Mouse (Mus musculus) midbrain, postnatal 0 days (tissue): ENCODE data around the gene Ptgds. TPM values are rescaled to one million over a fixed set of nuclear protein-coding genes. Genes with fewer than 3 reads are reported as not detected.

Source experiments
- ATAC-seq: fragments of 200-750 bp; cut with Nextera tagmentation; 2 replicates; pipeline ENCODE4 v1.8.0; 2017; ENCODE audit warnings: moderate number of reproducible peaks, mild to moderate bottlenecking, moderate TSS enrichment, moderate library complexity; ENCODE audit not compliant: low FRiP score
- DNase-seq: peaks from one replicate; pipeline ENCODE4 v3.0.0-alpha.2; 2015; ENCODE audit warnings: low spot score
- H3K27ac ChIP-seq: fragments of 300-500 bp; sonication (generic); 2 replicates; pipeline ENCODE4 v1.5.1; 2014; ENCODE audit warnings: low read depth, mild to moderate bottlenecking, low read length, mixed read lengths
- H3K27me3 ChIP-seq: fragments of 300-500 bp; sonication (generic); 2 replicates; pipeline ENCODE4 v1.6.1; 2014; ENCODE audit warnings: low read length, control low read depth, mixed read lengths; ENCODE audit not compliant: insufficient read depth
- H3K36me3 ChIP-seq: fragments of 300-500 bp; sonication (generic); 2 replicates; pipeline ENCODE4 v1.6.1; 2014; ENCODE audit warnings: low read length, control low read depth, mixed read lengths; ENCODE audit not compliant: insufficient read depth
- H3K4me1 ChIP-seq: fragments of 300-500 bp; sonication (generic); 2 replicates; pipeline ENCODE4 v1.6.1; 2014; ENCODE audit warnings: mild to moderate bottlenecking, control low read depth, antibody characterized with exemption, low read length, mixed read lengths; ENCODE audit not compliant: insufficient read depth
- H3K4me2 ChIP-seq: fragments of 300-500 bp; sonication (generic); 2 replicates; pipeline ENCODE4 v1.6.1; 2014; ENCODE audit warnings: low read depth, mild to moderate bottlenecking, low read length, mixed read lengths; ENCODE audit not compliant: poor library complexity, severe bottlenecking
- H3K4me3 ChIP-seq: fragments of 300-500 bp; sonication (generic); 2 replicates; pipeline ENCODE4 v1.5.1; 2014; ENCODE audit warnings: low read depth, mild to moderate bottlenecking, low read length, moderate library complexity
- H3K9ac ChIP-seq: fragments of 300-500 bp; sonication (generic); replicated peaks from 2 replicates; pipeline ENCODE4 v1.6.1; 2014; ENCODE audit warnings: mild to moderate bottlenecking, low read length, moderate library complexity, mixed read lengths; ENCODE audit not compliant: poor library complexity, severe bottlenecking
- H3K9me3 ChIP-seq: fragments of 300-500 bp; sonication (generic); 2 replicates; pipeline ENCODE4 v1.6.1; 2016; ENCODE audit warnings: low read length, control low read depth
- CTCF ChIP-seq: IDR thresholded peaks from 2 replicates; pipeline ENCODE4 v1.5.1; 2016; ENCODE audit warnings: antibody characterized with exemption, mild to moderate bottlenecking
- WGBS: fragments of 180-500 bp; shearing (Covaris S2); extraction: QIAGEN DNeasy Blood & Tissue Kit; methylation state at CpG from one replicate; pipeline ENCODE4 v1.1.7; 2014; 5-methylcytosine and 5-hydroxymethylcytosine counted together
- polyA plus RNA-seq: library from polyadenylated mRNA; unstranded; fragments of >200 nt; fragmentation: Nextera tagmentation; extraction: Ambion mirVana; gene quantifications from 2 replicates; pipeline ENCODE4 v1.2.1, GENCODE M21; 2015
- total RNA-seq: library from RNA; depleted of rRNA; stranded (reverse); fragments of >200 nt; gene quantifications from 2 replicates; pipeline ENCODE4 v1.2.3, GENCODE M21; 2014

Ptgds gene
- total and polyA plus RNA-seq, 2 experiments from 2014 or later, result 2,128 to 2,827 TPM

DNA sequence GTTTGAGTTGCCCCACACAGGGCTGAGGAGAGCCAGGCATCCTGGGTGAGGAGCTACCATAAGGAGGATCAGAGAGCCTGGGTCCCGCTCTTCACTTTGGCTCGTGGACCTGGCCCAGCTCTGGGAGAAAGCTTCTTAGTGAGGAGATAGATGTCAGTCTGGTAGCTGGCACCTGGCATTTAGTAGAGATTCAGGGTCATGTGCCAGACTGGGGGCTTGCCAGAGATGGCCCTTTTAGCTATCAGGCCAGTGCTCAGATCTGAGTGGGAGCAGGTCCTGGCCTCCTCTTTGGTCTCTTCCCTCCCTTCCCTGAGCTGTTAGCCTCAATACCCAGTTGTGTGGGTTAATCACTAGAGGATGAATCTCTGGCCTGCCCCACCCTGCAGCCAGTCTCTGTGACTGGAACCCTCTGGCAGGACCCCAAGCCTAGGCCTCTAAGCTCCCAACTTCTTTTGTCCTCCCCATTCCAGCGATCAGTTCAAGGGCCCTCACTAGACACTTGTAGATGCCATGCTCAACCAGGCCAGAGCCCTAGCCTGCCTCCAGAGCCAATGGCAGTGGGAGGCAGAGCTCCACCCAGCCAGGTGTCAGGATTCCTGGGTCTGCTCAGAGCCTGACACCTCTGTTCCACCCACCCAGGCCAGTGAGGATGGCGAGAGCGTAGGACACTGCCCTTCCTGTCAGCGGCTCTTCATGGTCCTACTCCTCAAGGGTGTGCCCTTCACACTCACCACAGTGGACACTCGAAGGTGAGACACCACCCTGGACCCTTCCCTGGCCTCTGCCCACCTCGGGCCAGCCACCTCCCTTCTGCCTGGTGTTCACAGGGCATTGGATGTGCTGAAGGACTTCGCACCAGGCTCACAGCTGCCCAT is 12.6 kb downstream of the Ptgds start:
- H3K36me3 ChIP-seq, result peaks cover 17% of the 10 kb centered on the region
- ATAC-seq (no peak), DNase-seq (no peak)
- H3K4me3 ChIP-seq, result no peak overlapping the region
- WGBS, result 87% methylated on average over 9 of the region's 9 CpGs
- no peak overlapping the region for H3K4me2 ChIP-seq
- H3K9me3 ChIP-seq, result no peaks in the 10 kb centered on the region
- H3K27ac ChIP-seq, result no peak overlapping the region
- H3K9ac ChIP-seq, result no peak overlapping the region
- H3K27me3 ChIP-seq, result no peaks in the 10 kb centered on the region
- H3K4me1 ChIP-seq, result peaks cover 15% of the 10 kb centered on the region
- TF ChIP-seq CTCF, result no peak

DNA sequence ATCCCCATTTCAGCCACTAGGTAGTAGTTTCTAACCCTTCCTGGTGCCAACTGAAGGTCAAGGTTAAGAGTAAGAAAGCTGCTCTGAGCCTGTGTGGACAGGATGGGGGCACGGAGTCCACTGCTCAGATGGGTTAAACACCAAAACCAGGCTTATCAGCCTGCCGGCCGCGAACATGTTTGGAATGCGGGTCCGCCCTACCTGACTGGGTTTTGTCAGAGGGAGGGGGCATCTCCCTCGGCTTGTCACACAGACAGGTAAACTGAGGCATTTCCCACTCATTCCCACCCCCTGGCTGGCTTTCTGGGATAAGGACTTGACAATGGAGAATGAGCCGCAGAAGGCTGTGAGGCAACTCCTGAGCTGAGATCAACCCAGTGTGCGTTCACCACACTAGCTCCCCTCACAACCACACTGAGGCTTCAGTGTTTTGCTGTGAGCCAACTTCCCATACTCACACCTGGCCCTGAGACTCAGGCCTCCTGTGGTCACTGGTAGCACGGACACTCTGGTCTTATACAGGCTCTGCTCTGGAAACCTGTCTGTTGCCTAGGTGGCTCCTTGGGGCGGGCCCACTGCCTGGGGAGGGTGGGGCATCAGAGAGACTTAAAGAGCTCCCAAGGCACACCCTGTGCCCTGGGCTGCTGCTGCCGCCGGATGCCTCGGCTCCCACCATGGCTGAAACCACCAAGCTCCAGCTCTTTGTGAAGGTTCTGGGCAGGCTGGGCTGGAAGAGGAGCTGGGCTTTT is 13.5 kb downstream of the Ptgds start, which contains the start of gene Clic3:
Clic3 (plus strand) TSS at position 634 of the 749 bp plus-strand sequence.
- TF ChIP-seq CTCF, result no peak
- Histone ChIP-seq H3K27me3 (no peaks in the 10 kb centered on the region), H3K9me3 (no peaks in the 10 kb centered on the region), H3K4me3 (no peak within 1 kb of the TSS), H3K27ac (no peak within 1 kb of the TSS), H3K4me1 (peaks cover 12% of the 10 kb centered on the region), H3K36me3 (peaks cover 17% of the 10 kb centered on the region), H3K4me2 (no peak within 1 kb of the TSS), H3K9ac (no peak within 1 kb of the TSS)
- ATAC-seq, result no peak
- 61% methylated on average over 14 of the region's 14 CpGs for WGBS
- DNase-seq, result no peak

DNA sequence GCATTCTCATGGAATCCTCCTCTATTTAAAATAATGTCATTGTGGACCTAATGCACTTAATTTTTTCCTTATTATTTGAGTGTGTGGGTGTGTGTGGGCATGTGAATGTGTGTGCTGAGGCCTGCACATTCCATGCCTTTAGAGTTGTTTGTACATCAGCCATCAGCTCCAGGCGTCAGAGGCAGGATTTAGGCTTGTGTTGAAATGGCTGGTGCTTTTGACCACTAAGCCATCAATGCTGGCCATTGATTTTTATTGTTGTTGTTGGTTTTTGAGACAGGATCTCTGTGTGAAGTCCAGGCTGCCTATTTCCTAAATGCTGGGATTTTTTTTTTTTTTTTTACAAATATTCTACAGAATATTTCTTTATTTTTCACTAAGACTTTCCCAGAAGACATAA is 16.9 kb downstream of the Ptgds start:
- peaks cover 18% of the 10 kb centered on the region for H3K36me3 ChIP-seq
- WGBS, result 31% methylated on average over 1 of the region's 1 CpGs
- no peaks in the 10 kb centered on the region for H3K4me1 ChIP-seq
- H3K27ac ChIP-seq, result no peak overlapping the region
- H3K27me3 ChIP-seq, result no peaks in the 10 kb centered on the region
- DNase-seq (no peak), ATAC-seq (no peak)
- TF ChIP-seq CTCF, result no peak
- no peaks in the 10 kb centered on the region for H3K9me3 ChIP-seq
- H3K4me3 ChIP-seq, result no peak overlapping the region
- no peak overlapping the region for H3K4me2 ChIP-seq
- H3K9ac ChIP-seq, result no peak overlapping the region

DNA sequence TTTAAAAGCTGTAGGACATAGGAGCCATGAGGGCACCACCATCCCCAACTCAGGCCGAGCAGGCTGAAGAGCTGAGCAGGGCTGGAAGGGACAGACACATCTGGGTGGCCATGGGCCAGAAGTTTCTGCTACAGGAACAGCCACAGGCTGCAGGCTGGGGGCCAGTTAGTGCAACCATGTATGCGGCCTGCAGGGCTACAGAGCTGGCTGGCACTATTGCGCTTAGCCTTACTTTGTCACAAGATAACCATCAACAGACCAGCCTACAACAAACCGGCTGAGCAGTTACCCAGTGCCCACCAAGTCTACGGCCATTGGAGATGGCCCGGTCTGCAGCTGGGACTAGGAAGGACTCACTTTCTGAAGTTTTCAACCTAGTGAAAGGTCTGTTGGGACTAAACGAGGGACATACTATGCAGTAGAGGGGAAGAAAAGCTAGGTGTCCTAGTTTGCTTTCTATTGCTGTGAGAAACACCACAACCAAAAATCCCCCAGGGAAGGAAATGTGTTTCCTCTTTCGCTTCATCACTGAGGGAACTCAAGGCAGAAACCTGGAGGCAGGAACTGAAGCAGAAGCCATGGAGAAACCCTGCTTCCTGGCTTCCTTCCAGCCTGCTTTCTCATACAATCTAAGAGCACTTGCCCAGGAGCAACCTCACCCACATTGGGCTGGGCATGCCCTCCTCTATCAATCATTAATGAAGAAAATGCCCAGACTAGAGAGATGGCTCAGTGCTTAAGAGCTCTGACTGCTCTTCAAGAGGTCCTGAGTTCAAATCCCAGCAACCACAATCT is 18.8 kb downstream of the Ptgds start:
- H3K4me3 ChIP-seq, result no peak overlapping the region
- no peak for TF ChIP-seq CTCF
- H3K27ac ChIP-seq, result no peak overlapping the region
- DNase-seq, result no peak
- no peaks in the 10 kb centered on the region for H3K9me3 ChIP-seq
- no peaks in the 10 kb centered on the region for H3K27me3 ChIP-seq
- H3K36me3 ChIP-seq, result peaks cover 32% of the 10 kb centered on the region
- no peak overlapping the region for H3K4me2 ChIP-seq
- no peaks in the 10 kb centered on the region for H3K4me1 ChIP-seq
- ATAC-seq, result no peak
- WGBS, result 87% methylated on average over 8 of the region's 8 CpGs
- H3K9ac ChIP-seq, result no peak overlapping the region

DNA sequence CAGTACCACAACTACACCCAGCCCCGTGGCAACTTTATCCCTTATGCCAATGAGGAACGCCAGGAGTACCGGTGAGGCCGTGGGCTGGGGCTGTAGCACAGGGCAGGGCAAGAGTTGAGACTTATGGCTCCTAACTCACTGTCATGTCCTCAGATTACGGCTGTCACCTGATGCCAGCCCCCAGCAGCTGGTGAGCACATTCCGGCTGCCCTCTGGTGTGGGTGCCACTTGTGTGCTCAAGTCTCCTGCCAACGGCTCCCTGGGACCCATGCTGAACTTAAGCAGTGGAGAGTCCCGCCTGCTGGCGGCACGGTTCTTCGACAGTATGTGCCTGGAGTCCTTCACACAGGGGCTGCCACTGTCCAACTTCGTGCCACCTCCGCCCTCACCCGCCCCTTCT is 27.2 kb downstream of the Ptgds start:
- H3K9ac ChIP-seq, result no peak overlapping the region
- 88% methylated on average over 14 of the region's 14 CpGs for WGBS

More for the DNA sequence above, 27.2 kb downstream of the Ptgds start:
- Histone ChIP-seq H3K4me1 (no peaks in the 10 kb centered on the region), H3K27me3 (no peaks in the 10 kb centered on the region), H3K9me3 (no peaks in the 10 kb centered on the region), H3K36me3 (peaks cover 97% of the 10 kb centered on the region), H3K4me3 (no peak overlapping the region), H3K4me2 (no peak overlapping the region), H3K27ac (no peak overlapping the region)
- ATAC-seq (no peak), DNase-seq (no peak)
- TF ChIP-seq CTCF, result no peak
